Mouse (Mus musculus) stomach, postnatal 0 days (tissue): ENCODE measurements at regions not wholly inside any gene's neighbourhood (a gene's known extent, or its start where the extent isn't known, plus 50 kb on each side); places are given as distances from the start of the nearest gene placed in this dataset.

Experiments
- CTCF ChIP-seq: IDR thresholded peaks from 2 replicates; pipeline ENCODE4 v1.5.1; 2016; ENCODE audit warnings: antibody characterized with exemption, low read depth, mild to moderate bottlenecking, moderate library complexity
- EP300 ChIP-seq: optimal IDR thresholded peaks from 2 replicates; pipeline ENCODE3; 2016; ENCODE audit warnings: antibody characterized with exemption

- TF ChIP-seq CTCF (no peak), EP300 (no peak)
These were observed 127.3 kb upstream of the Zeb2 start for GRCm38 (mm10) chr2:45244491-45244890.
